Mouse (Mus musculus) cerebellum, adult 2 months (tissue): ENCODE results near the gene Fndc10. TPM values are rescaled to one million over a fixed set of nuclear protein-coding genes. Genes with fewer than 3 reads are reported as not detected.

Source experiments
- DNase-seq, 2 experiments: peaks; one replicate each; pipeline ENCODE4 v3.0.0; 2021
- H3K27ac ChIP-seq: fragments of 200-500 bp; 2 replicates; pipeline ENCODE4 v1.5.1; 2012; ENCODE audit warnings: low read length, control low read depth, inconsistent platforms; ENCODE audit not compliant: insufficient read depth
- H3K27me3 ChIP-seq: fragments of 200-500 bp; 2 replicates; pipeline ENCODE4 v1.6.1; 2012; ENCODE audit warnings: inconsistent platforms, mild to moderate bottlenecking, low read length, moderate library complexity; ENCODE audit not compliant: control insufficient read depth, insufficient read depth
- H3K4me1 ChIP-seq: fragments of 200-500 bp; 2 replicates; pipeline ENCODE4 v1.6.1; 2011; ENCODE audit warnings: low read length; ENCODE audit not compliant: control insufficient read depth, insufficient read depth
- H3K4me3 ChIP-seq: fragments of 200-500 bp; replicated peaks from 2 replicates; pipeline ENCODE3; 2011; ENCODE audit warnings: mild to moderate bottlenecking, low read depth, low read length, control low read depth; ENCODE audit not compliant: insufficient read depth
- CTCF ChIP-seq: fragments of 200-500 bp; IDR thresholded peaks from 2 replicates; pipeline ENCODE4 v1.5.1; 2011; ENCODE audit warnings: low read depth, mild to moderate bottlenecking, control low read depth, low read length, moderate library complexity, borderline replicate concordance; ENCODE audit not compliant: insufficient read depth
- POLR2A ChIP-seq: fragments of 200-500 bp; IDR thresholded peaks from 2 replicates; pipeline ENCODE4 v1.6.1; 2011; ENCODE audit warnings: low read length, control low read depth, borderline replicate concordance; ENCODE audit not compliant: insufficient read depth
- WGBS: fragments of 180-500 bp; shearing (Covaris S2); methylation state at CpG from one replicate; pipeline ENCODE4 v1.1.7; 2018; 5-methylcytosine and 5-hydroxymethylcytosine counted together
- polyA plus RNA-seq: library from polyadenylated mRNA; depleted of rRNA; stranded (reverse); fragments of >200 nt; gene quantifications from 2 replicates; pipeline ENCODE4 v1.2.3, GENCODE M21; 2012

Gene Fndc10
- polyA plus RNA-seq, 1 experiment = 112 TPM

- peaks cover 21% of the 10 kb centered on the region for H3K4me1 ChIP-seq
- H3K4me3 ChIP-seq = no peak overlapping the region
- no peaks in the 10 kb centered on the region for H3K27me3 ChIP-seq
- WGBS = 14% methylated on average over 12 of the region's 12 CpGs
- no peak for TF ChIP-seq CTCF
- 0 out of 2 replicates have a peak, but pooled peaks have one; percentile 22 for TF ChIP-seq POLR2A
- peak overlapping the region; percentile 97 for H3K27ac ChIP-seq
- DNase-seq = peak; percentile 96 to 99
These were observed 3.4 kb upstream of the Fndc10 start for GRCm38 (mm10) chr4:155690571-155691375.

DNA sequence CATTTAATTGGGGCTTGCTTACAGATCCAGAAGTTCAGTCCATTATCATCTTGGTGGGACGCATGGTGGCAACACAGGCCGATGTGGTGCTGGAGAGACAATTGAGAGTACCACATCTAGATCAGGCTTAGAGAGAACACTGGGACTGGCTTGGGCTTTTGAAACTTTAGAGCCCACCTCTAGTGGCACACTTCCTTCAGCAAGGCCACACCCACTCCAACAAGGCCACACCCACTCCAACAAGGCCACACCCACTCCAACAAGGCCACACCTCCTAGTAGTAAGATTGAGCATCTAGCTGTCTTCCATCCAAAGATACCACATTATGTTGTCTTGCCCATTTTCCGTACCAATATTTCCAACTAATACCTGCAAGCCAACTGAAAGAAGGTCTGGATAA is 1.7 kb upstream of the Fndc10 start:
- Histone ChIP-seq H3K27ac (peak overlapping the region; percentile 24; the same call in 1 of the 2 replicates), H3K27me3 (no peaks in the 10 kb centered on the region), H3K4me1 (peaks cover 25% of the 10 kb centered on the region), H3K4me3 (no peak overlapping the region)
- TF ChIP-seq CTCF = no peak
- no peak for TF ChIP-seq POLR2A
- DNase-seq = no peak
- 82% methylated on average over 3 of the region's 3 CpGs for WGBS

GRCm38 (mm10) chr4:155694482-155695401 is 600 bp downstream of the Fndc10 start:
- Histone ChIP-seq H3K4me3 (peak overlapping the region; percentile 57), H3K27me3 (no peaks in the 10 kb centered on the region), H3K4me1 (peaks cover 29% of the 10 kb centered on the region), H3K27ac (peak overlapping the region; percentile 96)
- 2% methylated on average over 92 of the region's 92 CpGs for WGBS
- DNase-seq = peak; percentile 79 to 84
- TF ChIP-seq POLR2A (peak; percentile 43), CTCF (no peak; the same call in 1 of the 2 replicates)

DNA sequence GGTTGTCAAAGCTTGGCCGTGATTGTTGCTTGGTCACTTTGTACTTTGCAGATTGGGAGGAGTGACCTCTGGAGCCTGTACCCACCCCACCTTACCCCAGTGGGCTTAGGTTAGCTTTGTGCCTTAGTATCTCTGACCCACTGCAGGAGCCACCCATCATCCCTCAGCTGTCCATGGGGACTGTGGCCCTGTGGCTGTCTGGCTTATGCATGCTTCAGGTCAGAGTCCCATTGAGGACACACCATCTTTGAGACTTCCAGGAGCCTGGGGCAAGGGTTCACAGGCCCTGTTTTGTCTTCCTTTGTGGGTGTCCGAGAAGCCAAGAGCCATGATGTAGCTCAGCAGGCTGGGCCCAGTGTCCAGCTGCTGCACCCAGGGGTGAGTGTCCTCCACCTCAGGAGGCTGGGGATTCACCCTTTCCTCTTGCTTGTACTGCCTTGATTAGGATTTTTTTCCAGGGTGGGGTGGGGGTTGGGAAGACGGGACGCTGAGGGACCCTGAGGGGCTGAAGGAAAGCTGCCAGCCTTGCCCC is 1.5 kb downstream of the Fndc10 start:
- WGBS = 6% methylated on average over 4 of the region's 4 CpGs
- H3K27ac ChIP-seq = peak overlapping the region; percentile 96
- H3K4me3 ChIP-seq = peak overlapping the region; percentile 57
- peak in 1 of 2 experiments; percentile 58 for DNase-seq
- no peaks in the 10 kb centered on the region for H3K27me3 ChIP-seq
- TF ChIP-seq CTCF (no peak), POLR2A (no peak)
- H3K4me1 ChIP-seq = peaks cover 23% of the 10 kb centered on the region

DNA sequence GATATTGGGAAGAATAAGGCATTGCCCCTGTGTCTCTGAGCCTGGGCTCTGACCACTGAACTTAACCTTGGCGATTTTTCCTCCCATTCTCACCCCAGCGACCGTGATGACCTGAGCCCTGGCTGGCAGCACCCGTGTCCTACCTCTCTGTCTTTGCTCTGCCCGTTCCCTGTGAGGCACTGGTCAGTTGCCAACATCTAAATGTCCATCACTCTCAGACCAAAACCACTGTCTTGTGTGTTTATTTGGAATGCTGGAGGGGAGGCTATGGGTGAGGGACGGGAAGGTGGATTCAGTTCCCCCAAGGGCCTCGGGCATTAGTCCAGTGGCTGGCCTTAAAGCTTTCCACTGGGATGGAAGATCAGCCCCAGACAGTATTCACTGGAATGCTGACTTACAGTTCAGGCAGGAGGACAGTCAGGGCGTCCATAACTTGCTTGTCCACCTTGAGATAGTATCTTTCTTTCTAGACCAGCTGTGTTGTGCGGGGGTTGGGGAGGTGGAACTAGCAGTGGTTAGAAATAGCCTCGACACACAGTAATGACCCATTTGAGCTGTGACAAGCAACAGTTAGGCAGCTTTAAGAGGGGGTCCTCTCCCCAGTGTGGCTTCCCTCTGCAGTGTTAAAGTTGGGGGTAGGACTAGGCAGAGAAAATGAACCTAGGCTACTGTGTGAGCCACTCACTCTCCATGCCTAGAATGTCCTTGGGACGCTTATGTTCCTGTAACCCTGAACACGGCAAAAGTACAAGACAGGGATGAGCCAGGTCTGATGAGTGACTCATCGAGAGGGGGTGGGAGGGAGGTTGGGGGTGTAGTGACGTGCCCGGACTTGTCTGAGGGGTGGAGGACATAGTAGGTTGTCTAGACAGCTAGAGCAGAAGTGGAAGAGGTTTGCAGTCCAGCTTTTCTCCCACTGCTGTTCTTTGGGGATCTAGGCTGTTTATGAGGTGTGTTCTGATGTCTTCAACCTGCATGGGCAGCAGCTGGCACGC is 2.4 kb downstream of the Fndc10 start:
- peak overlapping the region; percentile 57 for H3K4me3 ChIP-seq
- H3K27me3 ChIP-seq = no peaks in the 10 kb centered on the region
- TF ChIP-seq POLR2A = peak; percentile 38; the same call in 1 of the 2 replicates
- no peak for TF ChIP-seq CTCF
- peak overlapping the region; percentile 96 for H3K27ac ChIP-seq
- peak; percentile 70 to 72 for DNase-seq
- H3K4me1 ChIP-seq = peaks cover 17% of the 10 kb centered on the region
- WGBS = 14% methylated on average over 16 of the region's 16 CpGs

DNA sequence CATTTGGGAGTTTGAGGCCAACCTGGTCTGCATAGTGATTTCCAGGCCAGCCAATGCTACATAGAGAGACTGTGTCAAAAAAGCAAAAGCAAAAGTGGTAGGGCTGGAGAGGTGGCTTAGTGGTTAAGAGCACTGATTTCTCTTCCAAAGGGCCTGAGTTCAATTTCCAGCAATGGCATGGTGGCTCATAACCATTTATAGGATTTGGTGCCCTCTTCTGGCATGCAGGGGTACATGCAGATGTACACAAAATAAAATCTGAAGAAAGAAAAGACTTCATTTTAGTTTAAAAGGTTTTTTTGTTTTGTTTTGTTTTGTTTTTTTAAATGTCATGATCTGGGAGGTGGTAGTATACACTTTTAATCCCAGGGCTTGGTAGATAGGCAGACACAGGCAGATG is 6.3 kb downstream of the Fndc10 start:
- TF ChIP-seq POLR2A (no peak), CTCF (peak; percentile 60; the same call in 1 of the 2 replicates)
- Histone ChIP-seq H3K4me1 (peaks cover 8% of the 10 kb centered on the region; the same call in 1 of the 2 replicates), H3K27me3 (no peaks in the 10 kb centered on the region), H3K4me3 (no peak overlapping the region), H3K27ac (no peak overlapping the region)
- DNase-seq = peak in 1 of 2 experiments; percentile 26

- Histone ChIP-seq H3K4me1 (no peaks in the 10 kb centered on the region; the same call in 1 of the 2 replicates), H3K4me3 (no peak overlapping the region), H3K27me3 (no peaks in the 10 kb centered on the region), H3K27ac (no peak overlapping the region)
- no peak for DNase-seq
- TF ChIP-seq POLR2A (no peak), CTCF (no peak)
- WGBS = 92% methylated on average over 4 of the region's 4 CpGs
These were observed 9.3 kb downstream of the Fndc10 start for GRCm38 (mm10) chr4:155703425-155703929.
